Mouse (Mus musculus) lung, postnatal 0 days (tissue): ENCODE measurements around the gene Prkcg.

Source experiments
- CTCF ChIP-seq: IDR thresholded peaks from 2 replicates; pipeline ENCODE4 v1.5.1; 2016; ENCODE audit warnings: antibody characterized with exemption, mild to moderate bottlenecking
- EP300 ChIP-seq: IDR thresholded peaks from 2 replicates; pipeline ENCODE4 v1.6.1; 2016; ENCODE audit warnings: antibody characterized with exemption, mild to moderate bottlenecking, control low read depth

GRCm38 (mm10) chr7:3280080-3280653 is 8.8 kb upstream of the Prkcg start:
- TF ChIP-seq CTCF (no peak), EP300 (no peak)
